20 mouse cellular contexts compared by ENCODE assay signal in the genomic region with DNA sequence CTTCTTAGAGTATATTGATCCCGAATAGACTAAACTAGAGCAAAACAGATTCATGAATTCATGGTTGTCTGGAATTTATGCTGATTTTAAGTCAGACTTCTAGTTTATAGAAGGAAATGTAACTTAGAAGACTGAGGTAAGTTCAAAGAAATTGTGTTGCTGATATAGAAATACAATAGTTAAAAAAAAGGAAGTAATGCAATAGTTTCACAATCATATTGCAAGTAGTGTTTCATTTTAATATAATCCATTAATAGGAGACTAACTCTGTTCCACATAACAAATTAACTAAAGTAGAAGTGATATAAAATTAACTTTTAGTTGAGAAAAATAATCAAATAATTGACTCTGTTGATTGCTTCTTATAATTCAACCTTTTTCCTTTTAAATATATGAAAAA.
DNase-seq lines count a peak whose midpoint lies in the region; ATAC-seq lines count a peak whose summit lies in the region.
"Had no signal": no experiment of that assay in that cellular context is flagged by ENCODE, and none has a peak within 500 bp of the region (broad histone marks: within the 10 kb centered on the region; RNA-seq: fewer than 3 reads in every experiment).

No protein-coding gene starts in this region.

- ATAC-seq in common myeloid progenitor, adult 5-6 weeks (replicated peaks; ENCODE audit: low read depth, poor library complexity, severe bottlenecking) = 0 out of 2 replicates have a peak, but pooled peaks have one; percentile 42
- peak; percentile 82 for ATAC-seq in megakaryocyte, adult 5-6 weeks (ENCODE audit: poor library complexity, severe bottlenecking)
- ATAC-seq: activated CD4-positive, CD25-positive, alpha-beta regulatory T cell, adult 4 months; CD4-positive, CD25-positive, alpha-beta regulatory T cell, adult 4 months; forebrain, embryonic 13.5 days; forebrain, embryonic 15.5 days; forebrain, postnatal 0 days; Patski had no signal

- no peak for DNase-seq in heart, postnatal 4 days
- no peak for DNase-seq in gastrocnemius, adult 8-10 months (ENCODE audit: low spot score in 2 of 2)
- no peak for DNase-seq in layer of hippocampus, adult 18-20 months (ENCODE audit: low spot score in 2 of 2)
- DNase-seq: adrenal gland, adult 8-10 months; adrenal gland, postnatal 14 days; adrenal gland, postnatal 36 days; B cell, adult 2 months; cerebellum, adult 11-12 months; cerebellum, adult 2 months; cerebellum, adult 9-10 months; cerebellum, postnatal 10 days; cerebellum, postnatal 25 days; forebrain, postnatal 0 days had no signal
